ENCODE assay signal across 21 mouse cellular contexts in genomic region chr5:111100585-111100984, GRCm38 (mm10).
DNase-seq lines count a peak whose midpoint lies in the region; ATAC-seq and TF ChIP-seq lines count a peak whose summit lies in the region.
"Had no signal": no experiment of that assay in that cellular context is flagged by ENCODE, and none has a peak within 500 bp of the region (broad histone marks: within the 10 kb centered on the region; RNA-seq: fewer than 3 reads in every experiment).

No protein-coding gene starts in this region.

- H3K9ac ChIP-seq in kidney, embryonic 14.5 days (ENCODE audit: low read depth, low read length), result no peak overlapping the region
- no peak overlapping the region for H3K9ac ChIP-seq in CH12.LX (ENCODE audit: insufficient read depth, low read depth)
- H3K9ac ChIP-seq: forebrain, embryonic 15.5 days; heart, embryonic 12.5 days; hindbrain, embryonic 15.5 days had no signal

- peaks cover 8% of the 10 kb centered on the region; the same call in 1 of the 2 replicates for H3K36me3 ChIP-seq in kidney, embryonic 14.5 days (ENCODE audit: control insufficient read depth, insufficient read depth, low read length)
- no peaks in the 10 kb centered on the region for H3K36me3 ChIP-seq in CH12.LX (replicated peaks in 1 of 2; ENCODE audit: control insufficient read depth in 1 of 2, insufficient read depth in 1 of 2, low read length in 1 of 2)
- H3K36me3 ChIP-seq in myocyte (ENCODE audit: control insufficient read depth, insufficient read depth), result no peaks in the 10 kb centered on the region

- no peak overlapping the region for H3K4me3 ChIP-seq in kidney, embryonic 14.5 days (ENCODE audit: low read length)
- H3K4me3 ChIP-seq in CH12.LX (replicated peaks in 1 of 3; ENCODE audit: low read depth in 2 of 3, low read length in 2 of 3, poor library complexity in 1 of 3), result no peak overlapping the region
- H3K4me3 ChIP-seq in myocyte, result no peak overlapping the region
- H3K4me3 ChIP-seq: embryonic facial prominence, embryonic 10.5 days; erythroblast, embryonic 14.5 days; forebrain, embryonic 15.5 days; heart, embryonic 12.5 days; hindbrain, embryonic 10.5 days; hindbrain, embryonic 15.5 days had no signal

- no peak for DNase-seq in kidney, postnatal 36 days
- DNase-seq in 3134 (ENCODE audit: extremely low read depth, insufficient read length, low spot score) (peak; percentile 20), CH12.LX (ENCODE audit: extremely low read depth) (no peak)
- DNase-seq in right cerebral cortex, postnatal 10 days (ENCODE audit: low spot score in 2 of 2), result no peak
- no peak for DNase-seq in urinary bladder, postnatal 10 days (ENCODE audit: low spot score)
- DNase-seq: adrenal gland, postnatal 25 days; B cell, adult 2 months; cerebellum, adult 18-20 months; cerebellum, adult 9-11 months; cerebellum, postnatal 36 days; gastrocnemius, postnatal 36 days had no signal

- no peak for TF ChIP-seq RAD21 in CH12.LX (IDR thresholded peaks at IDR 0.05; ENCODE audit: low read depth, low read length)

- H3K79me2 ChIP-seq in CH12.LX (replicated peaks; ENCODE audit: control insufficient read depth, extremely low read depth, insufficient read depth, poor library complexity, severe bottlenecking) (no peaks in the 10 kb centered on the region), myocyte (ENCODE audit: control insufficient read depth, insufficient read depth) (no peaks in the 10 kb centered on the region)

- TF ChIP-seq EP300 in CH12.LX (IDR thresholded peaks at IDR 0.05; ENCODE audit: low read length), result no peak

- peak overlapping the region; percentile 70; the same call in 1 of the 2 replicates for H3K27ac ChIP-seq in kidney, embryonic 14.5 days (ENCODE audit: low read depth, low read length)
- H3K27ac ChIP-seq in CH12.LX (ENCODE audit: insufficient read depth, low read depth), result no peak overlapping the region
- H3K27ac ChIP-seq: embryonic facial prominence, embryonic 10.5 days; forebrain, embryonic 15.5 days had no signal

- no peak overlapping the region for H3ac ChIP-seq in myocyte (ENCODE audit: control insufficient read depth, insufficient read length)

- TF ChIP-seq POLR2A in CH12.LX (IDR thresholded peaks at IDR 0.05; ENCODE audit: low read depth, low read length) (no peak), myocyte (IDR thresholded peaks at IDR 0.05; ENCODE audit: insufficient read length, low read depth) (no peak)

- H3K4me1 ChIP-seq in kidney, embryonic 14.5 days (ENCODE audit: control insufficient read depth, insufficient read depth, low read length), result peaks cover 54% of the 10 kb centered on the region
- H3K4me1 ChIP-seq in CH12.LX (ENCODE audit: control insufficient read depth in 1 of 2, insufficient read depth in 2 of 2), result peaks cover 8 to 23% of the 10 kb centered on the region in 2 experiments

- in situ Hi-C loops in CH12.LX (cut with MboI; ENCODE audit: low pct_ligation_motif_present, low pct_unique_long_range_greater_than_20kb, low sequenced_read_pairs), result no loop called here

- H3K4me2 ChIP-seq in kidney, embryonic 14.5 days (replicated peaks; ENCODE audit: low read depth, low read length), result no peak overlapping the region
- no peak overlapping the region; the same call in 1 of the 2 replicates for H3K4me2 ChIP-seq in CH12.LX (ENCODE audit: insufficient read depth, low read depth, poor library complexity, severe bottlenecking)
- peak overlapping the region; percentile 24 for H3K4me2 ChIP-seq in myocyte (ENCODE audit: low read depth)
- H3K4me2 ChIP-seq: forebrain, embryonic 15.5 days; heart, embryonic 12.5 days; hindbrain, embryonic 15.5 days had no signal

- ATAC-seq in kidney, embryonic 14.5 days (ENCODE audit: low FRiP score, low TSS enrichment), result no peak
- ATAC-seq: CD4-positive, CD25-positive, alpha-beta regulatory T cell, adult 4 months; forebrain, embryonic 15.5 days; inflammation-experienced regulatory T-cells, adult 6 months had no signal

- dilution Hi-C loops in CH12.LX (cut with MboI; ENCODE audit: extremely low pct_ligation_motif_present, extremely low pct_unique_long_range_greater_than_20kb, low sequenced_read_pairs), result no loop called here

- no peaks in the 10 kb centered on the region for H3K9me3 ChIP-seq in kidney, embryonic 14.5 days (ENCODE audit: control insufficient read depth, low read length)
- H3K9me3 ChIP-seq in CH12.LX (replicated peaks; ENCODE audit: low read length), result no peaks in the 10 kb centered on the region
- H3K9me3 ChIP-seq: embryonic facial prominence, embryonic 10.5 days; forebrain, embryonic 15.5 days; heart, embryonic 12.5 days; hindbrain, embryonic 10.5 days; hindbrain, embryonic 15.5 days had no signal

- TF ChIP-seq CTCF in CH12.LX (conservative IDR thresholded peaks at IDR 0.05 in 1 of 2, IDR thresholded peaks at IDR 0.05 in 1 of 2; ENCODE audit: low read depth in 2 of 2, low read length in 2 of 2), result no peak

- WGBS in kidney, embryonic 14.5 days, result 87% methylated on average over 7 of the region's 7 CpGs

- no peaks in the 10 kb centered on the region for H3K27me3 ChIP-seq in kidney, embryonic 14.5 days (ENCODE audit: control insufficient read depth, insufficient read depth, low read length)
- no peaks in the 10 kb centered on the region for H3K27me3 ChIP-seq in CH12.LX (replicated peaks)
- no peaks in the 10 kb centered on the region for H3K27me3 ChIP-seq in myocyte (ENCODE audit: control insufficient read depth, insufficient read depth, insufficient read length)
- H3K27me3 ChIP-seq: forebrain, embryonic 15.5 days; hindbrain, embryonic 15.5 days had no signal

TF ChIP-seq in CH12.LX, 34 proteins besides CTCF, POLR2A, EP300 and RAD21:
- TF ChIP-seq RCOR1 (conservative IDR thresholded peaks at IDR 0.05; ENCODE audit: low read depth, low read length) (no peak), MAZ (IDR thresholded peaks at IDR 0.05; ENCODE audit: low read depth, low read length) (no peak), BHLHE40 (IDR thresholded peaks at IDR 0.05; ENCODE audit: low read depth, low read length) (peak; percentile 10; the same call in 1 of the 2 replicates)

TF ChIP-seq in myocyte, 11 proteins besides CTCF, POLR2A, EP300 and RAD21:
- TF ChIP-seq MAX (IDR thresholded peaks at IDR 0.05; ENCODE audit: low read depth) (no peak), MYOG (IDR thresholded peaks at IDR 0.05; ENCODE audit: control insufficient read depth in 1 of 3, insufficient read depth in 1 of 3, insufficient read length in 2 of 3, low read depth in 2 of 3) (peak in 1 of 3 experiments; percentile 15)
